Mouse (Mus musculus) forebrain, postnatal 0 days (tissue): ENCODE measurements around the gene Slc36a3. TPM values are rescaled to one million over a fixed set of nuclear protein-coding genes. Genes with fewer than 3 reads are reported as not detected.
A peak's percentile ranks its signal among the peaks of the same experiment; 100 is the strongest.
"Not testable (repeated sequence)": the region's sequence is repeated elsewhere in the genome, so short reads cannot be mapped to it uniquely, and the experiment has no call there.

Experiments
- ATAC-seq: fragments of 200-750 bp; cut with Nextera tagmentation; 2 replicates; pipeline ENCODE4 v1.8.0; 2017; ENCODE audit warnings: mild to moderate bottlenecking, moderate library complexity
- DNase-seq: peaks from one replicate; pipeline ENCODE4 v3.0.0-alpha.2; 2015
- H3K27ac ChIP-seq: fragments of 300-500 bp; sonication (generic); 2 replicates; pipeline ENCODE4 v1.5.1; 2014; ENCODE audit warnings: low read depth, mild to moderate bottlenecking, antibody characterized with exemption, low read length, moderate library complexity, mixed read lengths
- H3K27me3 ChIP-seq: fragments of 300-500 bp; sonication (generic); 2 replicates; pipeline ENCODE4 v1.6.1; 2014; ENCODE audit warnings: mild to moderate bottlenecking, low read length, mixed read lengths; ENCODE audit not compliant: insufficient read depth
- H3K36me3 ChIP-seq: fragments of 300-500 bp; sonication (generic); 2 replicates; pipeline ENCODE4 v1.6.1; 2014; ENCODE audit warnings: mild to moderate bottlenecking, moderate library complexity; ENCODE audit not compliant: insufficient read depth
- H3K4me1 ChIP-seq: fragments of 300-500 bp; sonication (generic); 2 replicates; pipeline ENCODE4 v1.6.1; 2014; ENCODE audit warnings: antibody characterized with exemption; ENCODE audit not compliant: insufficient read depth
- H3K4me2 ChIP-seq: fragments of 300-500 bp; sonication (generic); 2 replicates; pipeline ENCODE4 v1.6.1; 2014; ENCODE audit warnings: low read depth, mild to moderate bottlenecking, moderate library complexity
- H3K4me3 ChIP-seq: fragments of 300-500 bp; sonication (generic); 2 replicates; pipeline ENCODE4 v1.5.1; 2014; ENCODE audit warnings: low read depth, low read length, mixed read lengths
- H3K9ac ChIP-seq: fragments of 300-500 bp; sonication (generic); 2 replicates; pipeline ENCODE4 v1.6.1; 2014; ENCODE audit warnings: mild to moderate bottlenecking
- H3K9me3 ChIP-seq: fragments of 300-500 bp; sonication (generic); 2 replicates; pipeline ENCODE4 v1.6.1; 2016; ENCODE audit warnings: low read length
- CTCF ChIP-seq: sonication (generic); IDR thresholded peaks from 2 replicates; pipeline ENCODE4 v1.5.1; 2016; ENCODE audit warnings: antibody characterized with exemption, control low read depth, low read depth
- WGBS: fragments of 180-500 bp; shearing (Covaris S2); extraction: QIAGEN DNeasy Blood & Tissue Kit; methylation state at CpG from one replicate; pipeline ENCODE4 v1.1.7; 2014; 5-methylcytosine and 5-hydroxymethylcytosine counted together
- polyA plus RNA-seq: library from polyadenylated mRNA; unstranded; fragments of >200 nt; fragmentation: Nextera tagmentation; extraction: Ambion mirVana; gene quantifications from 2 replicates; pipeline ENCODE4 v1.2.1, GENCODE M21; 2015
- total RNA-seq: library from RNA; depleted of rRNA; stranded (reverse); fragments of >200 nt; gene quantifications from 2 replicates; pipeline ENCODE4 v1.2.3, GENCODE M21; 2014

Gene Slc36a3
- total and polyA plus RNA-seq, 2 experiments from 2014 or later: not detected

DNA sequence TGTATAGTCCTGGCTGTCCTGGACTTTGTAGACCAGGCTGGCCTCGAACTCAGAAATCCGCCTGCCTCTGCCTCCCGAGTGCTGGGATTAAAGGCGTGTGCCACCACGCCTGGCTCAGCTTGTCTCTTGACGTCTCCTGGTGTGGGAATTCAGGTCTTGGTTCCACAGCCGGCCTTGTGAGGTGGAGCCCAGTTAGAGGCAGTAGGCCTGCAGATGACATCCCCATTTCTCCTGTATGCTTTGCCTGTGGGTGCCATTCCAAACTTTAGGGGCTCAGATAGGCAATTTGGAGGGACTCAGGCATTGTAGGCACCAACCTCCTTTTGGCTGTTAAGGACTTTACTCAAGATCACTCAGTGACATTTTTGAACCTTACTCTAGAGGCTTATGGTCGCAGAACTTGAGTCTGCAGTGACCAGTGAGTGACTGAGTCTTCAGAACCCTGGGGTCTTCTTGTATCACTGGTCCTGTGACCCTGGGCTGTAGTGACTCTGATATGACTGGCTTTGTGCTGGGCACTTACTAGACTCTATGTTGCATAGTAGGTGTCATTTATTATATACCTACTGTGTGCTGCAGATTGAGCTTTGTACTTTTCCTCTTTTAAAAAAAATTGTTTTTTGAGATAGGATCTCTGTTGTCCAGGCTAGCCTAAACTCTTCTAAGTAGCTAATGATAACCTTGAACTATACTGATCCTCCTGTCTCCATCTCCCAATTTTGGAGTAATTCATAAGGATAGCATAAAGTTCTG, 52.3 kb downstream of the Slc36a3 start:
- no peak for TF ChIP-seq CTCF
- H3K4me2 ChIP-seq: peak overlapping the region; percentile 62; the same call in 1 of the 2 replicates
- H3K27ac ChIP-seq: no peak overlapping the region
- no peak for DNase-seq
- 92% methylated on average over 8 of the region's 8 CpGs for WGBS
- no peaks in the 10 kb centered on the region for H3K27me3 ChIP-seq
- peak overlapping the region; percentile 53; the same call in 1 of the 2 replicates for H3K4me3 ChIP-seq
- H3K9ac ChIP-seq: no peak overlapping the region
- H3K4me1 ChIP-seq: peaks cover 14% of the 10 kb centered on the region
- H3K36me3 ChIP-seq: peaks cover 6% of the 10 kb centered on the region; the same call in 1 of the 2 replicates
- no peaks in the 10 kb centered on the region for H3K9me3 ChIP-seq
- no peak for ATAC-seq

DNA sequence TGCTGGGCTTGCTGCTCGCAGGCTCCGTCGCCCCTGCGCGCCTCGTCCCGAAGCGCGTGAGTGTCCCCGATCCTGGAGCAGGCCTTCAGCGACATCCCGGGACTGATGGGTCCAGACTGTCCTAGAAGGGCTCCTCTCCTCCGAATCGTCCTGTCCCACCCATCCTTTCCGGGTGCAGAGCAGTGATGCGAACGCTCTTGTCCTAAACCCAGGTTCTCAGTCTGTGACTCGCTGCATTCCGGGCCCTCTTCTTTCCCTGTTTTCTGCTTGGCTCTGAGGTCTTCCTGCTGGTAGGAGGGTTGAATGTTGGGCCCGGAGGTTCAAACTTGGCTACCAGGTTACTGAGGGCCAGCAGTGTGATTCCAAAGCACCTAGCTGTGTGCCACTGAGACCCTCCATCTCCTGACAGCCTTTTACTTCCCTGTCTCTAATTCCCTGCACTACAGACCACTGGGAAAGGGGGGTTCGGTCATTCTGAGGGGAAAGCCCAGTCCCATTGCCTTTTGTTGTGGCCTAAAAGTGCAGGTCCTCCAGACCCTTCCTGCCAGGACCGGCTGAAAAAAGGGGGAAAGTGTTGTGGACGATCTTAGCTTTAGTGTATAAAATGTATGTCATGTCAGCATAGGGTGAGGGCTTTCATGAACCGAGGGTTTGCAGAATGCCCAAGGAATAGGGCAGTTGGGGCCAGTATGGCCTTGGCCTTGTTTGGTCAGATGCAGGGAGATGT, 53.2 kb downstream of the Slc36a3 start:
- Histone ChIP-seq H3K36me3 (no peaks in the 10 kb centered on the region), H3K9me3 (no peaks in the 10 kb centered on the region), H3K27ac (peak overlapping the region; percentile 80), H3K27me3 (no peaks in the 10 kb centered on the region), H3K4me2 (peak overlapping the region; percentile 62), H3K4me1 (peaks cover 14% of the 10 kb centered on the region), H3K4me3 (peak overlapping the region; percentile 53), H3K9ac (peak overlapping the region; percentile 78)
- 13% methylated on average over 24 of the region's 24 CpGs for WGBS
- ATAC-seq: peak; percentile 53
- DNase-seq: no peak
- TF ChIP-seq CTCF: no peak

DNA sequence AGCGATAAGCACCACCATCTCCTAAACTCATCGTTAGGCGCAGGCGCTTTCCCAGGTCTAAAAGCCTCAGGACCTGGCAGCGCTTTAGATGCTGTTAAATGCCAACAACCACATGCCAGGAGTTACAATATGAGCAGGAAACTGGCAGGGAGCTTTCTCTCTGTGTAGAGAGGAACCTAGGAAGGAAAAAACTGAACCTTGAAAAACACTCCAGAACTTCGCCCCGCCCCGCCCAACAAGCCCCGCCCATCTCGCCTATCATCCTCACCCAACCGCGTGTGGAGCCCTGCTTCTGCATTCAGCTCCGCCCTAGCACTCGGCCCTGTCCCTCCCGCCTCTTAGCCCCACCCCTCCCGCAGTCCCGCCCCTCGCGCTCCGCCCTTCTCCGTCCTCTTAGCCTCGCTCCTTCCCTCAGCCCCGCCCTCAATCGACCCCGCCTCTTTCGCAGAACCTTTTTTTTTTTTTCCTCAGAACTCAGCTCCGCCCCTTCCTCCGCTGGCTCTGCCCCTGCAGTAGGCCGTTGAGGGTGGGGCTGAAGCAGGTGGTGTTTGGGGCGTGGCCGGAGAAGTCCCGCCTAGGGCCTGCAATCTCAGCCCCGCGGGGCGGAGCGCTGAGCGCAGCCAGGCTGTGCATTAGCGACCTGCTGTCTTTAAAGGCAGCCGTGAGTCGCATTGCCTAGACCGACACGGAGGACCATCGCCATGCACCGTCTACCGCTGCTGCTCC, 53.9 kb downstream of the Slc36a3 start, which contains the start of gene Gm2a:
TSS of gene Gm2a (plus strand) at position 653 of the 726 bp plus-strand sequence.
- Histone ChIP-seq H3K36me3 (no peaks in the 10 kb centered on the region), H3K9me3 (no peaks in the 10 kb centered on the region), H3K4me1 (peaks cover 14% of the 10 kb centered on the region), H3K9ac (peak within 1 kb of the TSS; percentile 78), H3K27me3 (no peaks in the 10 kb centered on the region), H3K4me3 (peak within 1 kb of the TSS; percentile 53), H3K27ac (peak within 1 kb of the TSS; percentile 80), H3K4me2 (peak within 1 kb of the TSS; percentile 62)
- ATAC-seq (peak; percentile 95), DNase-seq (peak; percentile 95)
- WGBS: 3% methylated on average over 45 of the region's 45 CpGs
- TF ChIP-seq CTCF: no peak

DNA sequence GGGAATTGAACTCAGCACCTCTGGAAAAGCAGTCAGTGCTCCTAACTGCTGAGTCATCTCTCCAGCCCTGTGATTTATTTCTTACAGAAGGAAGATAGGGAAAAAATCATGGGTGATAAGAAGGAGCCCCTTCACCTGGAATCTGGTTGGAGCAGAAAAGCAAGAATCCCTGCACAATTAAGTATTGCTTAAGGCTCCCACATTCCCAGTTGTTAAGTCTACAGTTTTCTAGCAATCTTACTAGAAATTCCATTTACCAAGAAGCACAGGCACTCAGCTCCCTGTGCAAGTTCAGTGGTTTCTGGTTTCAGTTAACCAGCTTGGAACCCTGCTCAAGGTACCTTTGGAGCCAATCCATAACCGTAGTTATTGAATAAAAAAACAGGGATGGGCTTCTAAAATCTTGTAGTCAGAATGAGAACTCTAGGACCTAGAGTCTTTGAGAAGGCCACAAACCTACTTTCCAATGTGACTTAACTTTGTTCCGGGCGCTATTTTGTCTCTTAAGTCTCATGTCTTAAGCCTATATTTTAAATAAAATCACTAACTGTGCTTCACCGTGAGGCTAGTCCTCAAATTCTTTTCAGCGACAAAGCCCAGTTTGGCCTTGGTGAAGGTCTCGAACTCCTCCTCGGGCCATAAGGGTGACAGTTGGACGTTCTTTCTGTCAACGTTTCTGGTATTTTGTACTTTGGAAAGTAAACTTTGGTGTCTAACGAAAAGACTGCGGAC, 54.6 kb downstream of the Slc36a3 start:
- no peaks in the 10 kb centered on the region for H3K9me3 ChIP-seq
- WGBS: 32% methylated on average over 11 of the region's 11 CpGs

DNA sequence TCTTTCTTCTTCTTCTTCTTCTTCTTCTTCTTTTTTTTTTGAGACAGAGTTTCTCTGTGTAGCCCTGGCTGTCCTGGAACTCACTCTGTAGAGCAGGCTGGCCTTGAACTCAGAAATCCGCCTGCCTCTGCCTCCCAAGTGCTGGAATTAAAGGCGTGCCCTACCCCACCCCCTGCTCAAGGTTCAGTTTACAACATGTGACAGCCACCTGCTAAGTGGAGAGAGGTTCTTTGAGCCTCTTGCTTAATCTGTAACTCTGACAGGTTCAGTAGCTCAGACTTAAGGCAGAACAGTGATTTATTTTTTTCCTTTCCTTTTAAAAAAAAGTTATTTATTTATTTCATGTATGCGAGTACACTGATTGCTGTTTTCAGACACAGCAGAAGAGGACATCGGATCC, 55.2 kb downstream of the Slc36a3 start:
- not testable (repeated sequence) for H3K4me3 ChIP-seq, H3K27ac ChIP-seq, H3K27me3 ChIP-seq, H3K9me3 ChIP-seq, H3K36me3 ChIP-seq, ATAC-seq, DNase-seq, H3K4me2 ChIP-seq, H3K9ac ChIP-seq
- 87% methylated on average over 4 of the region's 4 CpGs for WGBS
- peaks cover 14% of the 10 kb centered on the region for H3K4me1 ChIP-seq

More for the DNA sequence above, 54.6 kb downstream of the Slc36a3 start:
- ATAC-seq (no peak), DNase-seq (no peak)
- TF ChIP-seq CTCF: no peak
- Histone ChIP-seq H3K36me3 (no peaks in the 10 kb centered on the region), H3K4me2 (peak overlapping the region; percentile 62), H3K27ac (no peak overlapping the region), H3K27me3 (no peaks in the 10 kb centered on the region), H3K9ac (no peak overlapping the region), H3K4me1 (peaks cover 14% of the 10 kb centered on the region), H3K4me3 (peak overlapping the region; percentile 53)

DNA sequence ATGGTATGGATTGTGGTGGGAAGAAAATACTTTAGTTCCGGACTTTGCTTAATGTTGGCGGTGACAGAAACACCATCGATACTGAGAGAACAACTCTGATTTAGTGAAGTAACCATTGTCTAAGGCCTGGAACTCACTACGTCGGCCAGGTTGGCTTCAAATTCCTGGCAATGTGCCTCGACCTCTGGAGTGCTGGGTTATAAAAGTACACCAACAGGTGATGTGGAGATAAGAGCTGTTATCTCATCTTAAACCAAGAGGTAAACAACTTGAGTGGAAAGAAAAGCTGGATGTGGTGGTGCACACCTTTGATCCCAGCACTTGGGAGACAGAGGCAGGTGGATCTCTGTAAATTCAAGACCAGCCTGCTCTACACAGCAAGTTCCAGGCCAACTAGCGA, 58.4 kb downstream of the Slc36a3 start:
- no peak overlapping the region for H3K4me3 ChIP-seq
- no peak overlapping the region for H3K4me2 ChIP-seq
- H3K36me3 ChIP-seq: no peaks in the 10 kb centered on the region
- DNase-seq (no peak), ATAC-seq (no peak)
- H3K9me3 ChIP-seq: no peaks in the 10 kb centered on the region
- no peak for TF ChIP-seq CTCF
- H3K27ac ChIP-seq: no peak overlapping the region
- no peak overlapping the region for H3K9ac ChIP-seq
- 83% methylated on average over 7 of the region's 7 CpGs for WGBS
- no peaks in the 10 kb centered on the region for H3K4me1 ChIP-seq
- H3K27me3 ChIP-seq: no peaks in the 10 kb centered on the region
